In the genomic region with DNA sequence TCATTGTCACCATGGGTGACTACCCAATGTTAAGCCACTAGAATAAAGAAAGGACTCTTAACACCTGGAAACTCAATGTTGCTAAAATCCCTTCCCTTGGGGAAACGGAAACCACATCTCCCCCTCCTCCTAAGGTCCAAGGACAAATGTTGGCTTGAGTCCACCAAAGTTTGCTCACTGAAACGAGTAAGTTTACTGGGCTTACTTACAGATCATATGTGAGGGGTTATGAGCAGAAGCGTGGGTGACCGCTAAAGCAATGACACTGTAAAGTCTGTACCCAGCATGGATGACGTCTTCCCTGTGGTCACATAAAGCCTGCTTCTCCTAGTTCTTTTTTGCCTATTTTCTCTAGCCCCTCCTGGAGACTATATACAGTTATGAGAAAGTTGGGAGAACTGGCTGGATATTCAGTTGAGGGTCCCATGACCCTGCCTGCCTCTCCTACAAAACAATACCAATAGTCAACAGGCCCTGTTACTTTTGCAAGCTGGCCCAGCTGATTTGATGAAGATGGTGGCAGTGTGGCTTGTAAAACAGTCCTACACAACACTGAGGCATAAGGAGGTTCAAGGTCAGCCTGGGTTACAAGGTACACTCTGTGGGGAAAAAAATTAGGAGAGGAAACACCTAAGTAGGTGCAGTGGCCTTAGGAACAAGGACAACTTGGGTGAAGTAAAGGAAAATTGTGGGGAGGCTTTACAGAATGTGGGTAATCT, we compare ENCODE assay signal across 9 mouse cellular contexts. TPM values are rescaled to one million over a fixed set of nuclear protein-coding genes. Genes with fewer than 3 reads are reported as not detected.
DNase-seq lines count a peak whose midpoint lies in the region; ATAC-seq lines count a peak whose summit lies in the region.
"Had no signal": no experiment of that assay in that cellular context is flagged by ENCODE, and none has a peak within 500 bp of the region (broad histone marks: within the 10 kb centered on the region; RNA-seq: fewer than 3 reads in every experiment).

No protein-coding gene starts in this region.

- DNase-seq in hindbrain, embryonic 11.5 days (ENCODE audit: low spot score) = no peak
- DNase-seq in neural tube, embryonic 10.5 days (ENCODE audit: extremely low spot score, low spot score) = no peak
- DNase-seq in MN1 (ENCODE audit: low spot score) = no peak
- no peak for DNase-seq in layer of hippocampus, postnatal 25 days (ENCODE audit: extremely low spot score in 1 of 2, low spot score in 1 of 2)

- H3K4me2 ChIP-seq in hindbrain, embryonic 12.5 days (replicated peaks) = no peak overlapping the region
- no peak overlapping the region for H3K4me2 ChIP-seq in hindbrain, embryonic 11.5 days (replicated peaks; ENCODE audit: low read depth, low read length)
- H3K4me2 ChIP-seq in neural tube, embryonic 15.5 days = no peak overlapping the region
- H3K4me2 ChIP-seq in liver, embryonic 12.5 days = no peak overlapping the region
- H3K4me2 ChIP-seq: limb, embryonic 12.5 days had no signal

- H3K27ac ChIP-seq in hindbrain, embryonic 12.5 days = no peak overlapping the region
- H3K27ac ChIP-seq in hindbrain, embryonic 11.5 days (ENCODE audit: low read depth, low read length) = no peak overlapping the region
- H3K27ac ChIP-seq in neural tube, embryonic 15.5 days (replicated peaks) = 0 out of 2 replicates have a peak overlapping the region, but pooled peaks have one; percentile 23
- no peak overlapping the region for H3K27ac ChIP-seq in liver, embryonic 12.5 days

- H3K9me3 ChIP-seq in hindbrain, embryonic 12.5 days (replicated peaks) = no peaks in the 10 kb centered on the region
- no peaks in the 10 kb centered on the region for H3K9me3 ChIP-seq in hindbrain, embryonic 11.5 days (ENCODE audit: control insufficient read depth, low read length)
- no peaks in the 10 kb centered on the region for H3K9me3 ChIP-seq in neural tube, embryonic 15.5 days (replicated peaks)
- H3K9me3 ChIP-seq in liver, embryonic 12.5 days (replicated peaks) = no peaks in the 10 kb centered on the region
- H3K9me3 ChIP-seq: limb, embryonic 12.5 days had no signal

- H3K9ac ChIP-seq in hindbrain, embryonic 12.5 days = no peak overlapping the region
- H3K9ac ChIP-seq in hindbrain, embryonic 11.5 days (ENCODE audit: low read depth, low read length) = no peak overlapping the region
- H3K9ac ChIP-seq in neural tube, embryonic 15.5 days (replicated peaks) = no peak overlapping the region
- H3K9ac ChIP-seq in liver, embryonic 12.5 days = no peak overlapping the region
- H3K9ac ChIP-seq: limb, embryonic 12.5 days had no signal

- H3K36me3 ChIP-seq in hindbrain, embryonic 12.5 days = peaks cover 18% of the 10 kb centered on the region
- no peaks in the 10 kb centered on the region for H3K36me3 ChIP-seq in hindbrain, embryonic 11.5 days (ENCODE audit: control insufficient read depth, insufficient read depth, low read length)
- peaks cover 18% of the 10 kb centered on the region for H3K36me3 ChIP-seq in neural tube, embryonic 15.5 days
- H3K36me3 ChIP-seq in liver, embryonic 12.5 days = peaks cover 27% of the 10 kb centered on the region

- no peaks in the 10 kb centered on the region for H3K27me3 ChIP-seq in hindbrain, embryonic 12.5 days
- H3K27me3 ChIP-seq in hindbrain, embryonic 11.5 days (ENCODE audit: control insufficient read depth, insufficient read depth, low read length) = no peaks in the 10 kb centered on the region
- H3K27me3 ChIP-seq in neural tube, embryonic 15.5 days (replicated peaks) = no peaks in the 10 kb centered on the region
- H3K27me3 ChIP-seq in liver, embryonic 12.5 days (replicated peaks) = no peaks in the 10 kb centered on the region
- H3K27me3 ChIP-seq: limb, embryonic 12.5 days had no signal

- H3K4me1 ChIP-seq in hindbrain, embryonic 12.5 days = peaks cover 16% of the 10 kb centered on the region
- no peaks in the 10 kb centered on the region; the same call in 1 of the 2 replicates for H3K4me1 ChIP-seq in hindbrain, embryonic 11.5 days (replicated peaks; ENCODE audit: control insufficient read depth, insufficient read depth, low read length)
- peaks cover 31% of the 10 kb centered on the region for H3K4me1 ChIP-seq in neural tube, embryonic 15.5 days
- H3K4me1 ChIP-seq in liver, embryonic 12.5 days = peaks cover 14% of the 10 kb centered on the region; the same call in 1 of the 2 replicates

- ATAC-seq in hindbrain, embryonic 12.5 days (ENCODE audit: low FRiP score) = 0 out of 2 replicates have a peak, but pooled peaks have one; percentile 13
- no peak for ATAC-seq in hindbrain, embryonic 11.5 days (ENCODE audit: low FRiP score)
- ATAC-seq in neural tube, embryonic 15.5 days (ENCODE audit: low FRiP score) = no peak
- peak; percentile 16 for ATAC-seq in liver, embryonic 12.5 days
- ATAC-seq: midbrain, embryonic 16.5 days had no signal

- 83% methylated on average over 5 of the region's 5 CpGs for WGBS in hindbrain, embryonic 12.5 days
- 86% methylated on average over 5 of the region's 5 CpGs for WGBS in hindbrain, embryonic 11.5 days
- WGBS in neural tube, embryonic 15.5 days = 82% methylated on average over 5 of the region's 5 CpGs
- 70% methylated on average over 5 of the region's 5 CpGs for WGBS in liver, embryonic 12.5 days (ENCODE audit: insufficient replicate concordance)

- no peak overlapping the region for H3K4me3 ChIP-seq in hindbrain, embryonic 12.5 days
- no peak overlapping the region for H3K4me3 ChIP-seq in hindbrain, embryonic 11.5 days (ENCODE audit: low read depth, low read length)
- H3K4me3 ChIP-seq in neural tube, embryonic 15.5 days (replicated peaks) = no peak overlapping the region
- H3K4me3 ChIP-seq in liver, embryonic 12.5 days = no peak overlapping the region
- H3K4me3 ChIP-seq: limb, embryonic 12.5 days had no signal

RNA-seq across cellular contexts. Expression of a gene that starts 7.0 kb away (rescaled TPM):
- polyA plus RNA-seq in hindbrain, embryonic 12.5 days (2016; fragmentation: Nextera tagmentation; extraction: Ambion mirVana) = 0.58 and 0.82 TPM in 2 replicates
- polyA plus RNA-seq in hindbrain, embryonic 11.5 days (2014; fragmentation: Nextera tagmentation; extraction: Ambion mirVana) = 0.59 TPM in 1 of 2 replicates, not detected in the other
- 0.59 and 0.74 TPM in 2 replicates for polyA plus RNA-seq in neural tube, embryonic 15.5 days (2015; fragmentation: Nextera tagmentation; extraction: Ambion mirVana)
- 0.38 and 0.66 TPM in 2 replicates for polyA plus RNA-seq in liver, embryonic 12.5 days (2016; fragmentation: Nextera tagmentation; extraction: Ambion mirVana)
- total RNA-seq in layer of hippocampus, postnatal 25 days (2021) = under 1 TPM in 1 of 2 experiments, not detected in 1; 0.37 TPM

RNA-seq across cellular contexts. Expression of a gene that starts 7.9 kb away (rescaled TPM):
- 1,117 and 1,167 TPM in 2 replicates for polyA plus RNA-seq in hindbrain, embryonic 12.5 days (2016; fragmentation: Nextera tagmentation; extraction: Ambion mirVana)
- 1,074 and 1,099 TPM in 2 replicates for polyA plus RNA-seq in hindbrain, embryonic 11.5 days (2014; fragmentation: Nextera tagmentation; extraction: Ambion mirVana)
- polyA plus RNA-seq in neural tube, embryonic 15.5 days (2015; fragmentation: Nextera tagmentation; extraction: Ambion mirVana) = 1,353 and 1,380 TPM in 2 replicates
- 657 and 673 TPM in 2 replicates for polyA plus RNA-seq in liver, embryonic 12.5 days (2016; fragmentation: Nextera tagmentation; extraction: Ambion mirVana)
- 100 to 1,000 TPM; 775 to 848 TPM for total RNA-seq in layer of hippocampus, postnatal 25 days (2021)

RNA-seq across cellular contexts. Expression of a gene that starts 41.2 kb away (rescaled TPM):
- 28.6 and 29.7 TPM in 2 replicates for polyA plus RNA-seq in hindbrain, embryonic 12.5 days (2016; fragmentation: Nextera tagmentation; extraction: Ambion mirVana)
- 20.4 and 22.6 TPM in 2 replicates for polyA plus RNA-seq in hindbrain, embryonic 11.5 days (2014; fragmentation: Nextera tagmentation; extraction: Ambion mirVana)
- polyA plus RNA-seq in neural tube, embryonic 15.5 days (2015; fragmentation: Nextera tagmentation; extraction: Ambion mirVana) = 50.5 and 55.5 TPM in 2 replicates
- polyA plus RNA-seq in liver, embryonic 12.5 days (2016; fragmentation: Nextera tagmentation; extraction: Ambion mirVana) = 87.1 and 88.8 TPM in 2 replicates
- 10 to 100 TPM; 34.5 to 41.6 TPM for total RNA-seq in layer of hippocampus, postnatal 25 days (2021)

RNA-seq across cellular contexts. Expression of a gene that starts 51.8 kb away (rescaled TPM):
- polyA plus RNA-seq in hindbrain, embryonic 12.5 days (2016; fragmentation: Nextera tagmentation; extraction: Ambion mirVana) = 16.7 and 18.0 TPM in 2 replicates
- polyA plus RNA-seq in hindbrain, embryonic 11.5 days (2014; fragmentation: Nextera tagmentation; extraction: Ambion mirVana) = 10.4 and 12.5 TPM in 2 replicates
- polyA plus RNA-seq in neural tube, embryonic 15.5 days (2015; fragmentation: Nextera tagmentation; extraction: Ambion mirVana) = 9.9 and 10.9 TPM in 2 replicates
- polyA plus RNA-seq in liver, embryonic 12.5 days (2016; fragmentation: Nextera tagmentation; extraction: Ambion mirVana) = 11.3 and 11.4 TPM in 2 replicates
- total RNA-seq in layer of hippocampus, postnatal 25 days (2021) = 10 to 100 TPM; 11.9 to 14.8 TPM

RNA-seq across cellular contexts. Expression of a gene that starts 59.3 kb away (rescaled TPM):
- 38.1 and 39.9 TPM in 2 replicates for polyA plus RNA-seq in hindbrain, embryonic 12.5 days (2016; fragmentation: Nextera tagmentation; extraction: Ambion mirVana)
- polyA plus RNA-seq in hindbrain, embryonic 11.5 days (2014; fragmentation: Nextera tagmentation; extraction: Ambion mirVana) = 30.1 and 30.8 TPM in 2 replicates
- polyA plus RNA-seq in neural tube, embryonic 15.5 days (2015; fragmentation: Nextera tagmentation; extraction: Ambion mirVana) = 37.3 and 40.6 TPM in 2 replicates
- 44.0 and 44.1 TPM in 2 replicates for polyA plus RNA-seq in liver, embryonic 12.5 days (2016; fragmentation: Nextera tagmentation; extraction: Ambion mirVana)
- total RNA-seq in layer of hippocampus, postnatal 25 days (2021) = 100 to 1,000 TPM; 101 to 109 TPM

Comparison
In these comparisons a context has a peak if more than half of its experiments do, and no peak if none do; other contexts are left out.
1. ATAC-seq: peak in hindbrain, embryonic 12.5 days (single experiment) and liver, embryonic 12.5 days (single experiment); none in hindbrain, embryonic 11.5 days (single experiment) and neural tube, embryonic 15.5 days (single experiment).